Mouse (Mus musculus): Measurements from ENCODE around the gene Cideb.

Gene Cideb

GRCm38 (mm10) chr14:55758363-55758784, at the start of gene Cideb:
TSS of gene Cideb (minus strand) at chr14:55758458.
- DNase-seq (ENCODE audit: inconsistent ontology term), result peak; percentile 54

- no peak for DNase-seq (ENCODE audit: inconsistent ontology term)
Measured at GRCm38 (mm10) chr14:55795380-55796163, 37.3 kb upstream of the Cideb start.

- peak; percentile 43 for DNase-seq (ENCODE audit: inconsistent ontology term)
Measured at GRCm38 (mm10) chr14:55793946-55794345, 35.7 kb upstream of the Cideb start.

GRCm38 (mm10) chr14:55793461-55793860, 35.2 kb upstream of the Cideb start:
- no peak for DNase-seq (ENCODE audit: inconsistent ontology term)

- DNase-seq (ENCODE audit: inconsistent ontology term), result peak; percentile 17
Measured at GRCm38 (mm10) chr14:55788256-55789050, 30.2 kb upstream of the Cideb start, which contains the start of gene Ripk3. TSS of gene Ripk3 (minus strand) at chr14:55788865.

GRCm38 (mm10) chr14:55787731-55788130, 29.5 kb upstream of the Cideb start:
- DNase-seq (ENCODE audit: inconsistent ontology term), result no peak

GRCm38 (mm10) chr14:55785195-55785594, 26.9 kb upstream of the Cideb start:
- no peak for DNase-seq (ENCODE audit: inconsistent ontology term)

GRCm38 (mm10) chr14:55783958-55784235, 25.6 kb upstream of the Cideb start, which contains the start of gene Adcy4:
TSS of gene Adcy4 (minus strand) at chr14:55784095.
- DNase-seq (ENCODE audit: inconsistent ontology term), result no peak

- no peak for DNase-seq (ENCODE audit: inconsistent ontology term)
Measured at GRCm38 (mm10) chr14:55783171-55783957, 25.1 kb upstream of the Cideb start.

- no peak for DNase-seq (ENCODE audit: inconsistent ontology term)
Measured at GRCm38 (mm10) chr14:55782361-55782960, 24.2 kb upstream of the Cideb start.

GRCm38 (mm10) chr14:55781310-55781709, 23.1 kb upstream of the Cideb start:
- peak; percentile 47 for DNase-seq (ENCODE audit: inconsistent ontology term)

GRCm38 (mm10) chr14:55780736-55781135, 22.5 kb upstream of the Cideb start:
- no peak for DNase-seq (ENCODE audit: inconsistent ontology term)

GRCm38 (mm10) chr14:55779656-55780055, 21.4 kb upstream of the Cideb start:
- no peak for DNase-seq (ENCODE audit: inconsistent ontology term)

GRCm38 (mm10) chr14:55778686-55779085, 20.4 kb upstream of the Cideb start:
- DNase-seq (ENCODE audit: inconsistent ontology term), result no peak

- DNase-seq (ENCODE audit: inconsistent ontology term), result no peak
Measured at GRCm38 (mm10) chr14:55777806-55778205, 19.5 kb upstream of the Cideb start.

GRCm38 (mm10) chr14:55777176-55777575, 18.9 kb upstream of the Cideb start:
- DNase-seq (ENCODE audit: inconsistent ontology term), result no peak

GRCm38 (mm10) chr14:55776711-55777110, 18.5 kb upstream of the Cideb start:
- no peak for DNase-seq (ENCODE audit: inconsistent ontology term)

GRCm38 (mm10) chr14:55769087-55769703, 10.9 kb upstream of the Cideb start:
- DNase-seq (ENCODE audit: inconsistent ontology term), result no peak

GRCm38 (mm10) chr14:55768555-55768954, 10.3 kb upstream of the Cideb start:
- DNase-seq (ENCODE audit: inconsistent ontology term), result no peak

- peak; percentile 59 for DNase-seq (ENCODE audit: inconsistent ontology term)
Measured at GRCm38 (mm10) chr14:55767519-55768414, 9.5 kb upstream of the Cideb start.

Measured in Muller cell, postnatal 12 days (primary cell).